Mouse (Mus musculus): Measurements from ENCODE around the gene Wfs1. TPM values are rescaled to one million over a fixed set of nuclear protein-coding genes. Genes with fewer than 3 reads are reported as not detected.
"Not testable (repeated sequence)": the region's sequence is repeated elsewhere in the genome, so short reads cannot be mapped to it uniquely, and the experiment has no call there.

The Wfs1 gene
- polyA plus RNA-seq, 1 experiment = 19.3 TPM

GRCm38 (mm10) chr5:36942446-36942845, 46.6 kb downstream of the Wfs1 start:
- TF ChIP-seq POLR2A (IDR thresholded peaks at IDR 0.05; ENCODE audit: borderline replicate concordance, extremely low read depth, low read depth, low read length) (no peak), CTCF (IDR thresholded peaks at IDR 0.05; ENCODE audit: insufficient read depth, low read length) (no peak)
- WGBS = 63% methylated on average over 2 of the region's 2 CpGs
- Histone ChIP-seq H3K4me1 (ENCODE audit: control insufficient read depth, insufficient read depth, low read length) (no peaks in the 10 kb centered on the region), H3K4me3 (replicated peaks; ENCODE audit: extremely low read depth, low read depth, low read length) (no peak overlapping the region)
- DNase-seq = no peak

GRCm38 (mm10) chr5:36938991-36939390, 50.0 kb downstream of the Wfs1 start:
- H3K4me1 ChIP-seq (ENCODE audit: control insufficient read depth, insufficient read depth, low read length); H3K4me3 ChIP-seq (replicated peaks; ENCODE audit: extremely low read depth, low read depth, low read length); DNase-seq: not testable (repeated sequence)
- 57% methylated on average over 2 of the region's 2 CpGs for WGBS

- no peak for DNase-seq
- no peak for TF ChIP-seq CTCF (IDR thresholded peaks at IDR 0.05; ENCODE audit: insufficient read depth, low read length)
- TF ChIP-seq POLR2A (IDR thresholded peaks at IDR 0.05; ENCODE audit: borderline replicate concordance, extremely low read depth, low read depth, low read length) = no peak
- Histone ChIP-seq H3K4me3 (replicated peaks; ENCODE audit: extremely low read depth, low read depth, low read length) (no peak overlapping the region), H3K4me1 (ENCODE audit: control insufficient read depth, insufficient read depth, low read length) (no peaks in the 10 kb centered on the region)
- WGBS = 91% methylated on average over 5 of the region's 5 CpGs
Measured at GRCm38 (mm10) chr5:36938021-36938420, 51.0 kb downstream of the Wfs1 start.

GRCm38 (mm10) chr5:36936548-36936947, 52.5 kb downstream of the Wfs1 start:
- DNase-seq = no peak
- 77% methylated on average over 7 of the region's 7 CpGs for WGBS

GRCm38 (mm10) chr5:36935486-36936473, 53.2 kb downstream of the Wfs1 start:
- 63% methylated on average over 17 of the region's 17 CpGs for WGBS
- no peak overlapping the region for H3K4me3 ChIP-seq (replicated peaks; ENCODE audit: extremely low read depth, low read depth, low read length)
- TF ChIP-seq POLR2A (IDR thresholded peaks at IDR 0.05; ENCODE audit: borderline replicate concordance, extremely low read depth, low read depth, low read length) (no peak), CTCF (IDR thresholded peaks at IDR 0.05; ENCODE audit: insufficient read depth, low read length) (no peak)
- no peaks in the 10 kb centered on the region for H3K4me1 ChIP-seq (ENCODE audit: control insufficient read depth, insufficient read depth, low read length)
- DNase-seq = no peak

More at GRCm38 (mm10) chr5:36936548-36936947, 52.5 kb downstream of the Wfs1 start:
- no peak for TF ChIP-seq CTCF (IDR thresholded peaks at IDR 0.05; ENCODE audit: insufficient read depth, low read length)
- no peak for TF ChIP-seq POLR2A (IDR thresholded peaks at IDR 0.05; ENCODE audit: borderline replicate concordance, extremely low read depth, low read depth, low read length)
- Histone ChIP-seq H3K4me1 (ENCODE audit: control insufficient read depth, insufficient read depth, low read length) (no peaks in the 10 kb centered on the region), H3K4me3 (replicated peaks; ENCODE audit: extremely low read depth, low read depth, low read length) (no peak overlapping the region)

GRCm38 (mm10) chr5:36933383-36933782, 55.6 kb downstream of the Wfs1 start:
- no peak for TF ChIP-seq POLR2A (IDR thresholded peaks at IDR 0.05; ENCODE audit: borderline replicate concordance, extremely low read depth, low read depth, low read length)
- TF ChIP-seq CTCF (IDR thresholded peaks at IDR 0.05; ENCODE audit: insufficient read depth, low read length) = no peak
- H3K4me3 ChIP-seq (replicated peaks; ENCODE audit: extremely low read depth, low read depth, low read length) = no peak overlapping the region
- WGBS = 51% methylated on average over 8 of the region's 8 CpGs
- no peak for DNase-seq
- H3K4me1 ChIP-seq (ENCODE audit: control insufficient read depth, insufficient read depth, low read length) = no peaks in the 10 kb centered on the region

GRCm38 (mm10) chr5:36929376-36929775, 59.6 kb downstream of the Wfs1 start:
- WGBS = 57% methylated on average over 3 of the region's 3 CpGs
- Histone ChIP-seq H3K4me3 (replicated peaks; ENCODE audit: extremely low read depth, low read depth, low read length) (no peak overlapping the region), H3K4me1 (ENCODE audit: control insufficient read depth, insufficient read depth, low read length) (no peaks in the 10 kb centered on the region)
- TF ChIP-seq POLR2A (IDR thresholded peaks at IDR 0.05; ENCODE audit: borderline replicate concordance, extremely low read depth, low read depth, low read length) (no peak), CTCF (IDR thresholded peaks at IDR 0.05; ENCODE audit: insufficient read depth, low read length) (no peak)
- no peak for DNase-seq

- DNase-seq = no peak
- WGBS = 55% methylated on average over 4 of the region's 4 CpGs
- no peaks in the 10 kb centered on the region for H3K4me1 ChIP-seq (ENCODE audit: control insufficient read depth, insufficient read depth, low read length)
- no peak overlapping the region for H3K4me3 ChIP-seq (replicated peaks; ENCODE audit: extremely low read depth, low read depth, low read length)
- no peak for TF ChIP-seq CTCF (IDR thresholded peaks at IDR 0.05; ENCODE audit: insufficient read depth, low read length)
- no peak for TF ChIP-seq POLR2A (IDR thresholded peaks at IDR 0.05; ENCODE audit: borderline replicate concordance, extremely low read depth, low read depth, low read length)
Measured at GRCm38 (mm10) chr5:36928701-36929100, 60.3 kb downstream of the Wfs1 start.

- TF ChIP-seq POLR2A (IDR thresholded peaks at IDR 0.05; ENCODE audit: borderline replicate concordance, extremely low read depth, low read depth, low read length) (no peak), CTCF (IDR thresholded peaks at IDR 0.05; ENCODE audit: insufficient read depth, low read length) (no peak)
- H3K4me3 ChIP-seq (replicated peaks; ENCODE audit: extremely low read depth, low read depth, low read length) = no peak overlapping the region
- H3K4me1 ChIP-seq (ENCODE audit: control insufficient read depth, insufficient read depth, low read length) = no peaks in the 10 kb centered on the region
- no peak for DNase-seq
- 30% methylated on average over 11 of the region's 11 CpGs for WGBS
Measured at GRCm38 (mm10) chr5:36923826-36924700, 64.9 kb downstream of the Wfs1 start.

Data from lung, adult 2 months (tissue).